Mouse (Mus musculus): ENCODE measurements at regions not wholly inside any gene's neighbourhood (a gene's known extent, or its start where the extent isn't known, plus 50 kb on each side); places are given as distances from the start of the nearest gene placed in this dataset.

GRCm38 (mm10) chr10:111695918-111696760, 190.1 kb downstream of the Phlda1 start:
- DNase-seq = no peak

DNA sequence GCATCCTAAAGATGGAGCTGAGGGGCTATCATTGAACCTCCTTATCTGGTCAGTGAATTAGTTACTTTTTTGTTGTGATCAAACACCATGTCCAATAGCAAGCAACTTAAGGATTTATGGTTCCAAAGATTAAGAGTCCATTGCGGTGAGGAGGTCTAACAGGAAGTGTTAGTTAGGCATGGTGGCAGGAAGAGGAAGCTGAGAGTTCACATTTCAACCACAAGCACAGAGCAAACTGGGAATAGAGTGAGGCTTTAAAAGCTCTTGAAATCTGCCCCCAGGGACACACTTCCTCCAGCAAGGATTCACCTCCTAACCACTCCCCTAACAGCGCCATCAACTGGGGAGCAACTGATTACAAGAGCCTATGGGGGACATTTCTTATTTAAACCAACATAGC, 190.9 kb downstream of the Phlda1 start:
- DNase-seq = no peak

DNA sequence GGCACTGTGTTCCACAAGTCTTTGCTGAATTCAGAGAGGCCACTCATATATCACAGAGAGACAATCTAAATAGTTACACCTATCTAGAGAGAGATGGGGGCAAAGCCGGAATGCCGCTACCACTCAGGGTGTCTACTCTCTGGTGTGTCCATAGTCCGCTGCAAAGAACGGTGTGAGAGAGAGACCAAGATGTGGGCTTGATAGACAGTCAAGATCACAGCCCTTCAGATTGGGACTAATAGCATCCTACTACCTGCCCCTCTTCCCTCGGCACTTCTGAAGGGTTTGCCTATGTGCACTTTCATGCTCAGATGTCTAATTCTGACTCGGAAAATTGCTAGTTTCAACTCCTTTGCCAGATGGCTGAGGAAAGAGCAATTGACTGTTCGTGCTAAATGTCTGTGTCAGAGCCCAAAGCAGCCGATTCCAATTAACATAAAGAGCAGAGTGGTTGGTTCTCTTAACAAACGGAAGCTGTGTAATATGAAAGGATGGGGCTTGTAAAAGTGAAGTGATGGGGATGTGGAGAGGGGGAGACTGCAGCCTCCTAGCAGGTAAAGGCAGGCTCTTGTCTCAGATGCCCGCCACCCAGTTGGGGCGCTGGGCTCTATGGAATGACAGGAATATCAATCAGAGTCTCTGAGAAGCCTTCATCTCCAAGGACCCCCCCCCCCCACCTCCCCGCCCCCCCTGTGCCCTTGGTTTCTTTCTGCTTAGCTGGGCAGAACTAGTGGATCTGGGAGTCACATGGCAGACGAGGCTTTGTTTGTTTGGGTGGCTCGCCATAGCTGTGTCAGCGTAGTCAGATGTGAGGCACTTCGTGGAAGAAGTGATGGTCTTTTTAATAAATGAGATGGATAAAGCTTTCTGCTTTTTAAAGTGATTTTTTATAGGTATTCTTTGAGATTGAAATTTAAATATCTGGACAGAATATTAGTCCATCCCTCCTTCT, 193.7 kb downstream of the Phlda1 start:
- DNase-seq = no peak

DNA sequence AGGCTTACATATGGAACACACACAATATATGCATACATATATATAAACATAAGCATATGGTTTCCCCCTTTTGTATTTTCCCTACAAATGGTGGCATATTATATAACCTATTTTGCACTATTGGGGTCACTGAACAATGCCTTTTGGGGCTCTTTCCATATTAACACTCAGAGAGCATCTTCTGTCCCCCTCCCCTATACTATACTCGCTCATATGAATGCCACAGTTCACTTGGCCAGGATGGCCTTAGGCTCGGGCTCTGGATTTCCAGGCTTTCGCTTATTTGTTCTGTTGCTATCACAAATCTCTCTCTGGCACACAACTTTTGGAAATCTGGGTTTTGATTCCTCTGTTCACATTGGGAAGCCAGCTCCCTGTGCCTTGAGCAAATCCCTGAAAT, 194.5 kb downstream of the Phlda1 start:
- DNase-seq = no peak

- no peak for DNase-seq
Measured at GRCm38 (mm10) chr10:111701138-111701537, 195.1 kb downstream of the Phlda1 start.

DNA sequence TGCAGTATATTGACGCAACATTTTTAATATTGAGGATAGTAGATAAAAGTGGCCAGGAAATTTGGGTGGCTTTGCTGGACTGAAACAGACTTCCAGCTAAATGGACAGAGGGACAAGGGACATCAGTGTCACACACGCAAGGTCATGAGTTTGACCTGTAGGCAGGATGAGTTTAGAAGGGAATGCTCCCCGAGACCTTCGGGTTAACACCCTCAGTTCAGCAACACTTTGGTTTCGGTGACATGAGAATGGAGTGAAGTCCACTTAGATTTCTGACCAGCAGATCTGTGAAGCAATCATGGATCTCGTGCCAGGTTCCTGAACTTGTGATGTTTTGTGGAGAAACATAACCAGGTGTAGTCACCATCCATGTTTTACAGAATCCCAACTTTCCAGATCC, 196.3 kb downstream of the Phlda1 start:
- DNase-seq = no peak

DNA sequence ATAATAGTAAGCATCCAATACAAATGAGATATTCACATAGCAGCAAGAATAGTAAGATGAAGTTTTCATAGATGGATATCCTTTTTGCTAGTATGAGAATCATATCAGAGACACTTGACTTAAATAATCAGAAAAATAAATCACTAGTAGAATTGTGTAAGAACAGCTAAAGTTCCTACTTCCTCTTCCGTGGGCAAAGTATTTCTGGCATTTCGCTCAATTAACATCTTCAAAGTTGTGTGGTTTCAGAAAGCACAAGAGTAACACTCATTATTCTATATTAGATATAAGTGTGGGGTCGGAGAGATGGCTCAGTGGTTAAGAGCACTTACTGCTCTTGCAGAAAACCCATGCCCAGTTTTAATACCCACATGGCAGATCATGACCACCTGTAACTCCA, 197.4 kb downstream of the Phlda1 start:
- no peak for DNase-seq

GRCm38 (mm10) chr10:111711519-111712113, 205.5 kb downstream of the Phlda1 start:
- DNase-seq = no peak

DNA sequence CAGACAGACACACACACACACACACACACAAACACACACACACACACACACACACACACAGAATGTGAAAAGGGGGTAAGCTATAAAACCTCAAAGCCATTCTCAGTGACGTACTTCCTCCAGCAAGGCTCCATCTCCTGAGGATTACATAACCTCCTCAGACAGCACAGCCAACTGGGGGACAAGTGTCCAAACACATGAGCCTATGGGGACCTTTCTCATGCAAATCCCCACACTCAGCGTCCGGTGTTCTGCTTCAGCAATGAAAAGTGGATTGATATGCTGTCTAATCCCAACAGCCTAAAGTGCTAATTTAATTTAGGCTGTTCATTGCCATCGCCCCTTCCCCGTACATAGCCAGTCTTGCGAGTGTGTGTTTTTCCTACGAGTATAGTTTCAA, 206.9 kb downstream of the Phlda1 start:
- DNase-seq = no peak

DNA sequence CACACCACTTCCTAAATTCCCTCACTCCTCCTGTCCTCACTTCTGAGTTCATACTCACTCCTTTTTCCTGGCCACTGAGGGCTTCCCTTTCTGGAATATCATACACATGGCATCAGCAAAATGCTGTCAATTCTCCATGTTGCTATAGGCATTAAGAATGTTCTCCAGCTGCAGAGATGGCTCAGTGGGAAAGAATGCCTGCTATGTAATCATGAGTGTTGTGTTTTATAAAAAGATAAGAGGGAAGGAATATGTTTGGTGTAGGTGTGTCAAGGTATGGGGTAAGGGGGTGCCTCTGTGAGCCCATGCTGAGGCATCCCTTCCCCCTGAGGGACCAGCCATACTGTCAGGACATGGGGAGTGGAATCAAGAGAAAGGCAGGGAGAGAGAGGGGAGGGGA, 207.6 kb downstream of the Phlda1 start:
- no peak for DNase-seq

- DNase-seq = no peak
Measured at GRCm38 (mm10) chr10:111715172-111715571, 209.1 kb downstream of the Phlda1 start.

DNA sequence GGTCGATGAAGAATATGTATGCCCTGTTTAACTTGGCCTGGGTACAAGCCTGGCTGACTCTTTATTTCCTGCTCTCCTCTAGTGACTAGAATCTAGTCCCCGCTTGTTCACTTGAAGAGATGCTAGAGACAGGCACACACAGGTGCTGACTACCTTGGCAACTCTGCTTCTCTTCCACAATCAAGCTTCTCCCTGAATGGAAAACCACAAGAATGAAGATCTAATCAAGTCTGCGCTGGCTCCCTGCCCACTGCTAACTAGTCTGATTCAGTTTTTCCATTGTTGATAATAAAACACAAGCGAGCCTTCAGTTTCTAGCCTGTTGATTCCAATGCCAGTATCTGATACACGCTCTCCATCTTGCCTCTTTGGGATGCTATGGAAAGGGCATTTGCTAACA, 213.5 kb downstream of the Phlda1 start:
- DNase-seq = peak; percentile 71

- no peak for DNase-seq
Measured at GRCm38 (mm10) chr10:111721068-111721467, 215.0 kb downstream of the Phlda1 start.

GRCm38 (mm10) chr10:111723885-111724284, 217.8 kb downstream of the Phlda1 start:
- DNase-seq = no peak

DNA sequence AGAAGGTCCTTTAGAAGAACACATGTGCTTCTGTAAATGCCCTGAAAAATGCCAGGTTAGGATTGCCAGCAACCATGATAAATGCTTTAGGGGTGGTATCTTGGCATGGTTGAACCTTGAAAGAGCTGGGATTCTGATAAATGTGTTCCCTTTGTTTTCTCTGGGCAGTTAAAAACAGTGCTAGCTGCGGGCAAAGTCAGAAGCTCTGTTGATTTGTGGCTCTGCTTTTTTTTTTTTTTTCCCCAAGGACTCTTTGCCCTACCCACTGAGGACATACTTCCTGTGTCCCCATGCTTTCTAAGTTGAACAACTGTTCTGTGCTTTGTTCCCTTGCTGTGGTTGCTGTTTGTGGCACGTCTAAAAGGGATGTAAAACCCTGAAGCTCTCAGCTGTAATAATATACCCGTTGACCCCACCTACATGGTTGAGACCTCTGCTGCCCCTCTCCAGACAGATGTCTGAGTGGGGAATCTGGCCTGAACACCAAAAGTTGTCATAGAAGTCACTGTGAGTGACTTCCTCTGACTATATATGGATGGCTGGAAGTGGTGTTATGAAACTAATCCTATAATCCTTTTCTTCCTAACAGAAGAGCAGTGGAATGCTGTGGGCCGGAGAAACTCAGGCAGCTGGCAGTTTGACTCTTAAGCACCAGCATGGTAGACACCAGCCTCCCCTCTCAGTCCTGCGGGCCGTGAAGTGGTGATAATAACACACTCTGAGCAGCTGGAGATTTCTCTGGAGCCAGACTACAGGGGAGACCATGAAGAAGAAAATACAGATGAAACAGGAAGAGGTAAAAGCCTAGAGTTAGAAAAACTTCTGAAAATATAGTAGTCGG, 218.7 kb downstream of the Phlda1 start:
- no peak for DNase-seq

DNA sequence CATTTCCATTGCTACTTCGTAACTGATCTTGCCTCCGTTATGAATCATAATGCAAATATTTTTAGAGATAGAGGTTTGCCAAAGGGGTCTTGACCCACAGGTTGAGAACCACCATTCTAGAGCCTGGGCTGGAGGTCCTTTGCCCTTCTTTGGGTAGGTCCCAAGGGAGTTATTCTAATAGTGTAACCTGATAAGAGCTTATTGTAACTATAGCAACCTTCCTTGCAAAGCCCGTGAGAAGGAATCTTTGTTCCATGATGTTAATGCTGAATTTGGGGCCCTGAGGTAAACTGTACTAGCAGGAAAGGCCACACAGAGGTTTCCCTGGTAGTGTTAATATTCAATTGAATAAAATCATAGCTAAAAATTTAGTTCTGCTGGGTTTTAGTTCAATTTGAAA, 229.9 kb downstream of the Phlda1 start:
- DNase-seq = no peak

- no peak for DNase-seq
Measured at GRCm38 (mm10) chr10:111739471-111740138, 232.9 kb upstream of the Krr1 start.

- DNase-seq = no peak
Measured at GRCm38 (mm10) chr10:111740586-111741265, 231.7 kb upstream of the Krr1 start.

GRCm38 (mm10) chr10:111741301-111741945, 231.0 kb upstream of the Krr1 start:
- no peak for DNase-seq

DNA sequence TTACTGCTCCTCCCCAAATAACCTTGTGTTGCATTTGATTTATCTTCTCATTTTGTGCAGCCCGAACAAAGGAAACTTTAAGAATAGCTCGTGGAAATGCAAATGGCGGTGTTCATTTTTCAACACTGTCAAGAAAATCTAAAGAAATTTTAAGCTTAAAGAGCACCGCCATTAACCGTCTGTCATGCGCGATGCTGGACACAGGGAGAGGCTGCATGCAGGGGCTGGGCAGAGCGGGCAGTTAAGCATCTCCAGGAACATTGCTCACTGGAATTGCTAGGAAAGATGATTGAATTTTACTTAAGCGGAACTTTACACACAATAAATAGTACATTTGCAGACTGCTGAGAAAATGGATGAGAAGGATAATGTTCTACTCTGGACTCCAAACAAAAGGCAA, 229.2 kb upstream of the Krr1 start:
- DNase-seq = no peak

DNA sequence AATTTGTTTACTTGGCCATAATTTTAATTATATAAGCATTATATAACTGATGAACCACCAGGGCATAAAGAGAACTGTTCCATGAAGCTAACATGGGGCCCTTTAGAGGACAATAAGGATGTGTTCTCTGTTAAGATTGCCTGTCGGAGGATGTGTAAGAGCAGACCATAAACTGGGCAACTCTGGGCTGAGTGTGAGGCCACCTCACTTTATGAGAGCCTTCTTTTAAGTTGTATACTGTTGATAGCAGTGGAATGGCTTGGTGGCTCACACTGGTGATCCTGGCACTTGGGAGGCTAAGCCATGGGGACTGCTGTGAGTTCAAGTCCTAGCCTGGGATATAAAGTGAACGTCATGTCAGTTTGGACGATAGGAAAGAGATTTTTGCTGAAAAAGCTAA, 227.3 kb upstream of the Krr1 start:
- DNase-seq = no peak
